In the genomic region with DNA sequence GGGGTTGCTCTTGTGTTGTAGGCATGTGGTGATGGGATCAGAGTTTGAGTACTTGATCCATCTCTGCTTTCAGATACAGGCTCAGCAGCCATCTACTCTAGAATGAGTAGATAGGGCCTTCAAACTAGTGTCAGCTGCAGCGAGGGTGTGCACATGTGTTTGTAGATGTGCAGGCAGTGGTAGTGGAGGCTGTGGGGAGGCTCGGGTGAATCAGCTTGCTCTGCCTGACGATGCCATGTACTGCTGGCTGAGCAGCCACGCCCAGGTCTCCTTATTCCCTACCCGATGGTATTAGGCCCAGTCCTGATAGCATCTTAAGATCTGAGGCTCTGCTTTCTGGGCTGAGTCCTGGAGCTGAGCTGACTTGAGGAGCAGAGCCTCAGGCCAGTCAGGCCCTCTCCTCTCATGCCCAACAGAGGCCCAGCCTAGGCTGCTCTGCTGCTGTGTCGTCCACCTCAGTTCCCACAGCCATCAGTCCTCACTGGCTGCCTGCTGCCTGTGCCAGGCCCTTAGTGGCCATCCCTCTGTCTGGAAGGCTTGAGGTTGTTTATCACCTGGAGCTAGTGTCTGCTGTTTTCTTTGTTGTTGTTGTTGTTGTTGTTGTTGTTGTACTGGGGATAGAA, we compare ENCODE assay signal across 23 mouse cellular contexts. TPM values are rescaled to one million over a fixed set of nuclear protein-coding genes. Genes with fewer than 3 reads are reported as not detected.
DNase-seq lines count a peak whose midpoint lies in the region; ATAC-seq lines count a peak whose summit lies in the region.
"Had no signal": no experiment of that assay in that cellular context is flagged by ENCODE, and none has a peak within 500 bp of the region (broad histone marks: within the 10 kb centered on the region; RNA-seq: fewer than 3 reads in every experiment).

No protein-coding gene starts in this region.

- DNase-seq in embryonic facial prominence, embryonic 10.5 days (ENCODE audit: low spot score) = no peak
- DNase-seq in heart, postnatal 14 days = no peak
- peak; percentile 80 for DNase-seq in MN1 (ENCODE audit: low spot score)
- no peak for DNase-seq in kidney, postnatal 10 days
- DNase-seq: adrenal gland, adult 2 months; adrenal gland, postnatal 10 days; adrenal gland, postnatal 25 days; B cell, adult 2 months; cerebellum, adult 11-12 months; cerebellum, adult 2 months; cerebellum, adult 9-10 months; cerebellum, postnatal 10 days; cerebellum, postnatal 25 days; forebrain, postnatal 0 days had no signal

- 70% methylated on average over 6 of the region's 6 CpGs for WGBS in embryonic facial prominence, embryonic 13.5 days
- 87% methylated on average over 6 of the region's 6 CpGs for WGBS in embryonic facial prominence, embryonic 10.5 days
- WGBS in heart, embryonic 11.5 days (ENCODE audit: insufficient replicate concordance) = 79% methylated on average over 6 of the region's 6 CpGs

- no peaks in the 10 kb centered on the region for H3K27me3 ChIP-seq in embryonic facial prominence, embryonic 13.5 days
- H3K27me3 ChIP-seq in embryonic facial prominence, embryonic 10.5 days (replicated peaks; ENCODE audit: low read depth, poor library complexity, severe bottlenecking) = no peaks in the 10 kb centered on the region
- no peaks in the 10 kb centered on the region for H3K27me3 ChIP-seq in heart, embryonic 11.5 days (ENCODE audit: control insufficient read depth, insufficient read depth, low read length)
- H3K27me3 ChIP-seq in megakaryocyte, embryonic 14.5 days (replicated peaks) = no peaks in the 10 kb centered on the region
- H3K27me3 ChIP-seq: CH12.LX; forebrain, embryonic 13.5 days; forebrain, embryonic 15.5 days had no signal

- ATAC-seq in embryonic facial prominence, embryonic 13.5 days (ENCODE audit: insufficient number of reproducible peaks, insufficient read depth, low FRiP score, low TSS enrichment, low read depth) = no peak
- no peak for ATAC-seq in heart, embryonic 11.5 days (replicated peaks; ENCODE audit: insufficient number of reproducible peaks, low FRiP score, low TSS enrichment)
- no peak for ATAC-seq in megakaryocyte, adult 5-6 weeks (ENCODE audit: poor library complexity, severe bottlenecking)
- ATAC-seq: CD4-positive, CD25-positive, alpha-beta regulatory T cell, adult 4 months; forebrain, embryonic 13.5 days; forebrain, embryonic 15.5 days; forebrain, postnatal 0 days had no signal

- H3K9me3 ChIP-seq in embryonic facial prominence, embryonic 13.5 days = no peaks in the 10 kb centered on the region
- no peaks in the 10 kb centered on the region for H3K9me3 ChIP-seq in embryonic facial prominence, embryonic 10.5 days
- no peaks in the 10 kb centered on the region for H3K9me3 ChIP-seq in heart, embryonic 11.5 days (replicated peaks; ENCODE audit: control insufficient read depth, low read length)
- no peaks in the 10 kb centered on the region for H3K9me3 ChIP-seq in megakaryocyte, embryonic 14.5 days
- H3K9me3 ChIP-seq: forebrain, embryonic 13.5 days; forebrain, embryonic 15.5 days; G1E had no signal

- H3K4me3 ChIP-seq in embryonic facial prominence, embryonic 13.5 days = no peak overlapping the region
- H3K4me3 ChIP-seq in embryonic facial prominence, embryonic 10.5 days = no peak overlapping the region
- no peak overlapping the region for H3K4me3 ChIP-seq in heart, embryonic 11.5 days (ENCODE audit: low read depth, low read length)
- peak overlapping the region; percentile 68 for H3K4me3 ChIP-seq in megakaryocyte, embryonic 14.5 days (replicated peaks)
- H3K4me3 ChIP-seq: forebrain, embryonic 13.5 days; forebrain, embryonic 15.5 days had no signal

- H3K9ac ChIP-seq in embryonic facial prominence, embryonic 13.5 days = 0 out of 2 replicates have a peak overlapping the region, but pooled peaks have one; percentile 27
- H3K9ac ChIP-seq in heart, embryonic 11.5 days (ENCODE audit: low read depth, low read length) = 0 out of 2 replicates have a peak overlapping the region, but pooled peaks have one; percentile 7
- H3K9ac ChIP-seq: forebrain, embryonic 13.5 days; forebrain, embryonic 15.5 days; forebrain, postnatal 0 days had no signal

- no peak overlapping the region for H3K27ac ChIP-seq in embryonic facial prominence, embryonic 13.5 days
- no peak overlapping the region for H3K27ac ChIP-seq in embryonic facial prominence, embryonic 10.5 days (replicated peaks)
- no peak overlapping the region for H3K27ac ChIP-seq in heart, embryonic 11.5 days (ENCODE audit: low read depth, low read length)
- H3K27ac ChIP-seq: forebrain, embryonic 13.5 days; forebrain, embryonic 15.5 days had no signal

- H3K4me1 ChIP-seq in embryonic facial prominence, embryonic 13.5 days = peaks cover 14% of the 10 kb centered on the region
- H3K4me1 ChIP-seq in embryonic facial prominence, embryonic 10.5 days = peaks cover 32% of the 10 kb centered on the region
- H3K4me1 ChIP-seq in heart, embryonic 11.5 days (ENCODE audit: control insufficient read depth, insufficient read depth, low read length) = peaks cover 1% of the 10 kb centered on the region
- H3K4me1 ChIP-seq in megakaryocyte, embryonic 14.5 days = peaks cover 85% of the 10 kb centered on the region

- intact Hi-C loops in heart, postnatal 14 days (cut with DNase I) = no loop called here

- H3K36me3 ChIP-seq in embryonic facial prominence, embryonic 13.5 days = peaks cover 71% of the 10 kb centered on the region
- peaks cover 77% of the 10 kb centered on the region for H3K36me3 ChIP-seq in embryonic facial prominence, embryonic 10.5 days (replicated peaks)
- H3K36me3 ChIP-seq in heart, embryonic 11.5 days (ENCODE audit: control insufficient read depth, insufficient read depth, low read length) = peaks cover 46% of the 10 kb centered on the region
- H3K36me3 ChIP-seq in megakaryocyte, embryonic 14.5 days (replicated peaks; ENCODE audit: low read length) = peaks cover 72% of the 10 kb centered on the region

- H3K4me2 ChIP-seq in embryonic facial prominence, embryonic 13.5 days = no peak overlapping the region
- no peak overlapping the region for H3K4me2 ChIP-seq in heart, embryonic 11.5 days
- H3K4me2 ChIP-seq: forebrain, embryonic 13.5 days; forebrain, embryonic 15.5 days had no signal

RNA-seq across cellular contexts. Expression of gene Prkd2, which starts 3.8 kb away (rescaled TPM):
- 20.5 and 20.8 TPM in 2 replicates for polyA plus RNA-seq in embryonic facial prominence, embryonic 13.5 days (2015; fragmentation: Nextera tagmentation; extraction: Ambion mirVana)
- polyA plus RNA-seq in embryonic facial prominence, embryonic 10.5 days (2016; fragmentation: Nextera tagmentation; extraction: Ambion mirVana) = 12.9 and 13.1 TPM in 2 replicates
- polyA plus RNA-seq in heart, embryonic 11.5 days (2014; fragmentation: Nextera tagmentation; extraction: Ambion mirVana) = 10.8 and 11.6 TPM in 2 replicates
- 10 to 100 TPM; 35.3 to 35.9 TPM for total RNA-seq in heart, postnatal 14 days (2021)
- polyA plus RNA-seq in megakaryocyte, embryonic 14.5 days (2012; ENCODE audit: insufficient read depth, low replicate concordance) = 54.4 and 70.1 TPM in 2 replicates
- total RNA-seq in megakaryocyte, adult 5-6 weeks (2015) = 8.8 and 14.0 TPM in 2 replicates
- 9.4 and 10.1 TPM in 2 replicates for total RNA-seq in megakaryocyte, adult 5-6 weeks (2017)

RNA-seq across cellular contexts. Expression of gene Fkrp, which starts 22.4 kb away (rescaled TPM):
- polyA plus RNA-seq in embryonic facial prominence, embryonic 13.5 days (2015; fragmentation: Nextera tagmentation; extraction: Ambion mirVana) = 26.8 and 30.5 TPM in 2 replicates
- polyA plus RNA-seq in embryonic facial prominence, embryonic 10.5 days (2016; fragmentation: Nextera tagmentation; extraction: Ambion mirVana) = 26.1 and 28.5 TPM in 2 replicates
- 25.6 and 27.7 TPM in 2 replicates for polyA plus RNA-seq in heart, embryonic 11.5 days (2014; fragmentation: Nextera tagmentation; extraction: Ambion mirVana)
- total RNA-seq in heart, postnatal 14 days (2021) = 10 to 100 TPM; 42.8 to 45.5 TPM
- polyA plus RNA-seq in megakaryocyte, embryonic 14.5 days (2012; ENCODE audit: insufficient read depth, low replicate concordance) = 14.8 and 21.1 TPM in 2 replicates
- 8.1 and 12.4 TPM in 2 replicates for total RNA-seq in megakaryocyte, adult 5-6 weeks (2015)
- total RNA-seq in megakaryocyte, adult 5-6 weeks (2017) = 8.1 and 10.6 TPM in 2 replicates

RNA-seq across cellular contexts. Expression of gene Strn4, which starts 23.2 kb away (rescaled TPM):
- 122 and 124 TPM in 2 replicates for polyA plus RNA-seq in embryonic facial prominence, embryonic 13.5 days (2015; fragmentation: Nextera tagmentation; extraction: Ambion mirVana)
- 129 and 131 TPM in 2 replicates for polyA plus RNA-seq in embryonic facial prominence, embryonic 10.5 days (2016; fragmentation: Nextera tagmentation; extraction: Ambion mirVana)
- polyA plus RNA-seq in heart, embryonic 11.5 days (2014; fragmentation: Nextera tagmentation; extraction: Ambion mirVana) = 81.4 and 86.8 TPM in 2 replicates
- total RNA-seq in heart, postnatal 14 days (2021) = 10 to 100 TPM; 65.3 to 69.1 TPM
- polyA plus RNA-seq in megakaryocyte, embryonic 14.5 days (2012; ENCODE audit: insufficient read depth, low replicate concordance) = 83.0 and 118 TPM in 2 replicates
- total RNA-seq in megakaryocyte, adult 5-6 weeks (2015) = 25.7 and 27.6 TPM in 2 replicates
- 45.9 and 50.0 TPM in 2 replicates for total RNA-seq in megakaryocyte, adult 5-6 weeks (2017)

RNA-seq across cellular contexts. Expression of gene Dact3, which starts 36.2 kb away (rescaled TPM):
- 4.9 TPM in 2 replicates for polyA plus RNA-seq in embryonic facial prominence, embryonic 13.5 days (2015; fragmentation: Nextera tagmentation; extraction: Ambion mirVana)
- polyA plus RNA-seq in embryonic facial prominence, embryonic 10.5 days (2016; fragmentation: Nextera tagmentation; extraction: Ambion mirVana) = 5.5 and 6.0 TPM in 2 replicates
- 9.5 and 10.6 TPM in 2 replicates for polyA plus RNA-seq in heart, embryonic 11.5 days (2014; fragmentation: Nextera tagmentation; extraction: Ambion mirVana)
- total RNA-seq in heart, postnatal 14 days (2021) = 10 to 100 TPM; 18.6 to 19.0 TPM
- 3.3 and 10.9 TPM in 2 replicates for polyA plus RNA-seq in megakaryocyte, embryonic 14.5 days (2012; ENCODE audit: insufficient read depth, low replicate concordance)
- total RNA-seq in megakaryocyte, adult 5-6 weeks (2015) = 0.09 and 0.23 TPM in 2 replicates
- total RNA-seq in megakaryocyte, adult 5-6 weeks (2017) = 0.15 and 0.16 TPM in 2 replicates
- polyA plus RNA-seq: CD4-positive, CD25-positive, alpha-beta regulatory T cell, adult 4 months had no signal

RNA-seq across cellular contexts. Expression of gene Gng8, which starts 52.7 kb away (rescaled TPM):
- polyA plus RNA-seq in embryonic facial prominence, embryonic 13.5 days (2015; fragmentation: Nextera tagmentation; extraction: Ambion mirVana) = 19.9 and 32.0 TPM in 2 replicates
- 14.7 and 20.3 TPM in 2 replicates for polyA plus RNA-seq in embryonic facial prominence, embryonic 10.5 days (2016; fragmentation: Nextera tagmentation; extraction: Ambion mirVana)
- polyA plus RNA-seq in heart, embryonic 11.5 days (2014; fragmentation: Nextera tagmentation; extraction: Ambion mirVana) = 3.5 and 4.2 TPM in 2 replicates
- under 1 TPM; 0.81 to 0.98 TPM for total RNA-seq in heart, postnatal 14 days (2021)
- polyA plus RNA-seq in megakaryocyte, embryonic 14.5 days (2012; ENCODE audit: insufficient read depth, low replicate concordance) = not detected in 2 replicates
- total RNA-seq in megakaryocyte, adult 5-6 weeks (2015) = not detected in 2 replicates
- 0.48 TPM in 1 of 2 replicates, not detected in the other for total RNA-seq in megakaryocyte, adult 5-6 weeks (2017)
- total RNA-seq: forebrain, postnatal 0 days; G1E had no signal
- polyA plus RNA-seq: CD4-positive, CD25-positive, alpha-beta regulatory T cell, adult 4 months; G1E had no signal
